Comparison of ENCODE assay signal across 20 mouse cellular contexts in genomic region chr4:102318596-102318995, GRCm38 (mm10).
DNase-seq lines count a peak whose midpoint lies in the region; ATAC-seq lines count a peak whose summit lies in the region.
"Had no signal": no experiment of that assay in that cellular context is flagged by ENCODE, and none has a peak within 500 bp of the region (broad histone marks: within the 10 kb centered on the region; RNA-seq: fewer than 3 reads in every experiment).

No protein-coding gene starts in this region.

- DNase-seq in frontal cortex, adult 2 months (ENCODE audit: extremely low spot score in 1 of 2, low spot score in 1 of 2) = no peak
- peak; percentile 78 for DNase-seq in brain, adult 2 months (ENCODE audit: low read depth, low spot score)
- DNase-seq in cerebellum, adult 18-20 months = peak; percentile 33 to 39
- DNase-seq in cerebellum, adult 9-11 months = peak; percentile 28
- DNase-seq in gastrocnemius, postnatal 36 days = no peak
- no peak for DNase-seq in adrenal gland, adult 2 months
- DNase-seq: adrenal gland, postnatal 10 days; gastrocnemius, postnatal 25 days; heart, adult 2 months; heart, postnatal 14 days; heart, postnatal 4 days; kidney, adult 18-20 months; kidney, adult 9 months had no signal

- peak; percentile 44 for ATAC-seq in frontal cortex, adult (ENCODE audit: low TSS enrichment)
- ATAC-seq: activated CD4-positive, CD25-positive, alpha-beta regulatory T cell, adult 4 months; forebrain, embryonic 13.5 days; forebrain, embryonic 16.5 days; hindbrain, postnatal 0 days; inflammation-experienced regulatory T-cells, adult 6 months; intestine, embryonic 16.5 days had no signal

- intact Hi-C loops in gastrocnemius, postnatal 36 days (cut with DNase I) = no loop called here

Comparison
In these comparisons a context has a peak if more than half of its experiments do, and no peak if none do; other contexts are left out.
1. DNase-seq: peak in brain, adult 2 months (single experiment), cerebellum, adult 18-20 months (2 of 2) and cerebellum, adult 9-11 months (single experiment); none in frontal cortex, adult 2 months (0 of 2), gastrocnemius, postnatal 36 days (0 of 2) and adrenal gland, adult 2 months (single experiment).